Mouse (Mus musculus) stomach, postnatal 0 days (tissue): ENCODE results near the gene Gm21954. TPM values are rescaled to one million over a fixed set of nuclear protein-coding genes. Genes with fewer than 3 reads are reported as not detected.

Experiments used
- ATAC-seq: fragments of 200-750 bp; cut with Nextera tagmentation; 2 replicates; pipeline ENCODE4 v1.8.0; 2017; ENCODE audit not compliant: low FRiP score, low TSS enrichment
- DNase-seq: peaks from one replicate; pipeline ENCODE4 v3.0.0-alpha.2; 2016; ENCODE audit warnings: low spot score
- H3K27ac ChIP-seq: fragments of 300-500 bp; sonication (generic); replicated peaks from 2 replicates; pipeline ENCODE4 v1.5.1; 2014; ENCODE audit warnings: mild to moderate bottlenecking, control low read depth
- H3K27me3 ChIP-seq: fragments of 300-500 bp; sonication (generic); 2 replicates; pipeline ENCODE4 v1.6.1; 2014; ENCODE audit warnings: low read length; ENCODE audit not compliant: control insufficient read depth, insufficient read depth
- H3K36me3 ChIP-seq: fragments of 300-500 bp; sonication (generic); 2 replicates; pipeline ENCODE4 v1.6.1; 2014; ENCODE audit warnings: low read length, mixed read lengths; ENCODE audit not compliant: control insufficient read depth, insufficient read depth
- H3K4me1 ChIP-seq: fragments of 300-500 bp; sonication (generic); replicated peaks from 2 replicates; pipeline ENCODE4 v1.6.1; 2014; ENCODE audit warnings: antibody characterized with exemption; ENCODE audit not compliant: control insufficient read depth, insufficient read depth
- H3K4me2 ChIP-seq: fragments of 300-500 bp; sonication (generic); replicated peaks from 2 replicates; pipeline ENCODE4 v1.6.1; 2014; ENCODE audit warnings: low read depth, mild to moderate bottlenecking, control low read depth, moderate library complexity
- H3K4me3 ChIP-seq: fragments of 300-500 bp; sonication (generic); 2 replicates; pipeline ENCODE4 v1.5.1; 2014; ENCODE audit warnings: low read depth, low read length, control low read depth
- H3K9ac ChIP-seq: fragments of 300-500 bp; sonication (generic); 2 replicates; pipeline ENCODE4 v1.6.1; 2014; ENCODE audit warnings: mild to moderate bottlenecking, low read length, control low read depth, mixed read lengths
- H3K9me3 ChIP-seq: fragments of 300-500 bp; sonication (generic); 2 replicates; pipeline ENCODE4 v1.6.1; 2016; ENCODE audit warnings: low read length; ENCODE audit not compliant: control insufficient read depth
- CTCF ChIP-seq: IDR thresholded peaks from 2 replicates; pipeline ENCODE4 v1.5.1; 2016; ENCODE audit warnings: antibody characterized with exemption, low read depth, mild to moderate bottlenecking, moderate library complexity
- EP300 ChIP-seq: optimal IDR thresholded peaks from 2 replicates; pipeline ENCODE3; 2016; ENCODE audit warnings: antibody characterized with exemption
- WGBS: fragments of 180-500 bp; shearing (Covaris S2); extraction: QIAGEN DNeasy Blood & Tissue Kit; methylation state at CpG from one replicate; pipeline ENCODE4 v1.1.7; 2014; 5-methylcytosine and 5-hydroxymethylcytosine counted together
- polyA plus RNA-seq: library from polyadenylated mRNA; unstranded; fragments of >200 nt; fragmentation: Nextera tagmentation; extraction: Ambion mirVana; gene quantifications from 2 replicates; pipeline ENCODE4 v1.2.1, GENCODE M21; 2015

The Gm21954 gene
- polyA plus RNA-seq, 1 experiment from 2014 or later = not detected

GRCm38 (mm10) chr3:55420436-55421083 lies 51.5 kb downstream of the Gm21954 start:
- TF ChIP-seq CTCF (no peak), EP300 (no peak)
- 51% methylated on average over 8 of the region's 8 CpGs for WGBS
- no peak for ATAC-seq
- no peak for DNase-seq
- Histone ChIP-seq H3K27me3 (no peaks in the 10 kb centered on the region), H3K9me3 (no peaks in the 10 kb centered on the region), H3K4me3 (no peak overlapping the region), H3K27ac (no peak overlapping the region), H3K36me3 (no peaks in the 10 kb centered on the region), H3K4me1 (no peaks in the 10 kb centered on the region), H3K9ac (no peak overlapping the region), H3K4me2 (no peak overlapping the region)

DNA sequence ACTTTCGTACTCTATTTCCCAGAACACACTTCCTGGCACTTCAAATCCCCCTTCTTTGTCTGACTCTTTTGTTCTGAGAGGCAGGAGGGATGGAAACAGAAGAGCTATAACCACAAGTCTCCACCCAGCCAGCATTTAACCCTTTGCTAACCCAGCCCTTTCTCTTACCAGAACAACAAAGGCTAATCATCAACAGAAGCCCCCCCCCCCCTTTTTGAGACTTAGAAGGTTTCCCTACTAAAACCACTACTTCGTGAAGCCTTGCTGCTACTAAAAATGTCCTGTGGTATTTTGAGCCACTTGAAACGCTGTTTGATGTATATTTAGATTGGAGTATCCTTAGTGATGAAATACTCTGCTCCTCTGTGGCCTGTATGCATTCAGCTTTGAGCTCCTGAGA lies 52.7 kb downstream of the Gm21954 start:
- Histone ChIP-seq H3K27me3 (no peaks in the 10 kb centered on the region), H3K4me1 (no peaks in the 10 kb centered on the region), H3K4me3 (no peak overlapping the region), H3K9ac (no peak overlapping the region), H3K27ac (no peak overlapping the region), H3K9me3 (no peaks in the 10 kb centered on the region), H3K4me2 (no peak overlapping the region), H3K36me3 (no peaks in the 10 kb centered on the region)
- no peak for DNase-seq
- WGBS = 30% methylated on average over 3 of the region's 3 CpGs
- TF ChIP-seq EP300 (no peak), CTCF (no peak)
- ATAC-seq = no peak

DNA sequence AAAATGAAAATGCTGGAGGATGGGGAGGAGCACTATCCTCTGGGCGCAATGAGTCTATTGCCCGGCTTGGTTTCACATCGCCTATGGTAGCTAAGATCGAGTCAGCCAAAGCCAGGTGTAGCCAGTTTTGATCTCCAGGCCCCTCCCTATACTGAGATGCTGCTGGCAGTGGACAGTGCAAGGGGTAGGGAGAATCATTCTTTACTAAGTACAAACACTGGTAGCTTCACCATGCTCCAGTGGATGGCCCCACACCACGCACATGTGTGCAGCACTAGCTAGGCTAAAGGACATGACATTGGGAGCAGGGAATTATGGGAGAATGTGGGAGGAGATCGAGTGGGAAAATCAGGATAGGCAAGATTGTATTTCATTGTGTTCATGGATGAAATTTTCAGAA lies 53.2 kb downstream of the Gm21954 start:
- Histone ChIP-seq H3K27ac (no peak overlapping the region), H3K4me2 (no peak overlapping the region), H3K4me3 (no peak overlapping the region), H3K4me1 (no peaks in the 10 kb centered on the region), H3K36me3 (no peaks in the 10 kb centered on the region), H3K9me3 (no peaks in the 10 kb centered on the region), H3K9ac (no peak overlapping the region), H3K27me3 (no peaks in the 10 kb centered on the region)
- TF ChIP-seq CTCF (no peak), EP300 (no peak)
- WGBS = 79% methylated on average over 6 of the region's 6 CpGs
- ATAC-seq = no peak
- DNase-seq = no peak

DNA sequence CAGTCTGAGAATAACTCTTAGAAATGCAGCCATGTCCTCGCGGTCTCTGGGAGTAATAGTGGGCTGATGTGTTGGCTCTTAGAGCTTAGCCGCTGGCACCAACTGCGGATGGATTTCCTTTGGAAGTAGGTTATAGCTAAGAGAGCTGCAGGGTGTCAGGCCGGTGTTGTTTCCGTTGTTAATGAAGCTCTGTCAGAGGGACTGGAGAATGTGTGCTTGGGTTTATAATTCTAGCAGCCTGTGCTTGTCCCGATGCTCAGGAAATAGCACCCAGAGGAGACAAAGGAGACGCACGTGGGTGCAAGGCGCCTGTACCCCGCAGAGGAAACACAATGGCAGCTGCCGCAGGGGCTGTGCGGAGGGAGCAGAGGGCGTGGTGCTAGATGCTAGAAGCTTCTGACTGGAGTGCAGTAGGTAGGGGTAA lies 56.5 kb downstream of the Gm21954 start:
- DNase-seq (no peak), ATAC-seq (no peak)
- no peaks in the 10 kb centered on the region for H3K4me1 ChIP-seq
- H3K9me3 ChIP-seq = no peaks in the 10 kb centered on the region
- 29% methylated on average over 14 of the region's 14 CpGs for WGBS
- H3K27me3 ChIP-seq = no peaks in the 10 kb centered on the region
- TF ChIP-seq EP300 (no peak), CTCF (no peak)
- H3K36me3 ChIP-seq = no peaks in the 10 kb centered on the region
- peak overlapping the region; percentile 39 for H3K4me2 ChIP-seq
- no peak overlapping the region for H3K9ac ChIP-seq
- H3K27ac ChIP-seq = no peak overlapping the region
- H3K4me3 ChIP-seq = no peak overlapping the region

Other genes starting within 250 kb of the Gm21954 start
- gene Dclk1, start 229.8 kb downstream of the Gm21954 start, polyA plus RNA-seq = 4.4 and 4.6 TPM in 2 replicates